Mouse (Mus musculus): ENCODE measurements at regions not wholly inside any gene's neighbourhood (a gene's known extent, or its start where the extent isn't known, plus 50 kb on each side); places are given as distances from the start of the nearest gene placed in this dataset.

DNA sequence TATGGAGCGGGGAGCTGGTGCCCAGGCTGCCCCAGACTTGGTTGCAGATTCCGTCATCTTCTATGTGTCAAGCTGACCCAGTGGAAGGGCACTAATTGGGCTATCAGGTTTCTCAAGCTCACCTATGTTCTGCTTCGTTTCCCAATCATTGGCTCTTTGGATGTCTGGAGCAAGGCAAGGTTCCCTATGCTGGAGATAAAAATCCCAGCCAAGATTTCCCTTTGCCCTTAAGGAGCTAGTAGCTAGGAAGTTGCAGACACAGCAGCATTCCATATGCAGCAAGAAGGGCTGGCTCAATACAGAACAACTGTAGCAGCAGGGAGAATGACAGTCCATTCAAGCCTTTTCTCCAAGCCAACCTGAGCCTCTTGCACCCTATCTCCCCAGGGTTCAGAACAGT lies 159.2 kb upstream of the Zfp706 start:
- no peak for DNase-seq (ENCODE audit: low spot score)

GRCm38 (mm10) chr15:37165887-37166507 lies 158.4 kb upstream of the Zfp706 start:
- DNase-seq (ENCODE audit: low spot score), result no peak

DNA sequence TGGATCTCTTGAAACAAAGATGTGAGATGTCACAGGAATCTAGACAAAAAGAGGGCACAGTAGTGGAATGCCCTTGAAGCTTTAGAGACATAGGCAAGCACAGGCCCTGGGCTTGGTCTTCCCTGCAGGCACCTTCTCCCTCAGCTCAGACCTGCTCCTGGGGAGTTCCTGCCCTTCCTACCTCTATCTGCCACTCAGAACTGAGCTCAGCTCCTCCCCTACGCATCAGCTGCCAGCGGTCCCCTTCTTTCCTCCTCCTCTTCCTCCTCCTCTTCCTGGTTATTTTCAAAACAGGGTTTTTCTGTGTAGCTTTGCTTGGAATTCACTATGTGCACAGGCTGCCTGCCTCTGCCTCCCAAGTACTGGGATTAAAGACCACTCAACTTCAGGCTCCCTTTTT lies 157.6 kb upstream of the Zfp706 start:
- no peak for DNase-seq (ENCODE audit: low spot score)

GRCm38 (mm10) chr15:37164191-37165135 lies 156.9 kb upstream of the Zfp706 start:
- DNase-seq (ENCODE audit: low spot score), result no peak

DNA sequence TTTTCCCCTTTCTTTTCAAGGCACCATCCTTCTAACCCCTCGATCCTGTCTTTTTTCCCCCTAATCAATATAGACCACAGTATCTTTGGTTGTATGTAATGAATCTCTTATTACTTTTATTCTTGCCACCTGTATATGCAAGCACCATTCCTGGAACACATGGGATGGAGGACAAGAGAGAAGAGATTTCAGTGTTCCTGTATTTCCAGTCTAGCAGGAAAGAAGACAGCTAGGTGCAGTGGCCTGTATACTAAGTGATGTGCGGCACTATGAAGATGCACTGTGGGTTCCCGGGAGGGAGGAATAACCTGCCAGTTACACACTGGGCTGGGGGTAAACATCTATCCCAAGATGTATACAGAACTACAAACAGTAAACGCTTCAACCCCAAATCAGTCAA lies 152.4 kb upstream of the Zfp706 start:
- no peak for DNase-seq (ENCODE audit: low spot score)

DNA sequence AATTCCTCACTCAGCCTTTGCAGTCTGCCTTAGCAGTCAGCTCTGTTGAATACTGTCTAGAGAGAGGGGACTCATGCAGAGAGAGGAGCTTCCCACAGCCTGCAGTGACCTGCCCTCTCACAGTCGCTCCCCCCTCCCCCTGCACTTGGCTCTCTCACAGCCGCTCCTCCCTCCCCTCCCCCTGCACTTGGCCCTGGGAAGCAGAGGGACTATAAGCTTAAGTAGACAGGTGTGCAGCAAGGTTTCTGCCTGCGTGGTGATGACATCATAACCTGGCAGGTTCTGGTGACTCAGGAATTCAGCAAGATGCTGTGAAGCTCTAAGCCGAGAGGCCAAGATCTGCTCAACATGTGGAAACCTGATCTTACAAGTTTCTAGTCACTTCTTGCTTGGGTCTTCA lies 151.8 kb upstream of the Zfp706 start:
- no peak for DNase-seq (ENCODE audit: low spot score)

GRCm38 (mm10) chr15:37157386-37157785 lies 149.8 kb upstream of the Zfp706 start:
- DNase-seq (ENCODE audit: low spot score), result no peak

- DNase-seq (ENCODE audit: low spot score), result no peak
These were observed 147.4 kb upstream of the Zfp706 start for GRCm38 (mm10) chr15:37154934-37155333.

GRCm38 (mm10) chr15:37153177-37153576 lies 145.6 kb upstream of the Zfp706 start:
- DNase-seq (ENCODE audit: low spot score), result no peak

GRCm38 (mm10) chr15:37135590-37136164 lies 128.1 kb upstream of the Zfp706 start:
- peak; percentile 67 for DNase-seq (ENCODE audit: low spot score)

- peak; percentile 36 for DNase-seq (ENCODE audit: low spot score)
These were observed 127.5 kb upstream of the Zfp706 start for GRCm38 (mm10) chr15:37134913-37135589.

GRCm38 (mm10) chr15:37134386-37134785 lies 126.8 kb upstream of the Zfp706 start:
- DNase-seq (ENCODE audit: low spot score), result no peak

DNA sequence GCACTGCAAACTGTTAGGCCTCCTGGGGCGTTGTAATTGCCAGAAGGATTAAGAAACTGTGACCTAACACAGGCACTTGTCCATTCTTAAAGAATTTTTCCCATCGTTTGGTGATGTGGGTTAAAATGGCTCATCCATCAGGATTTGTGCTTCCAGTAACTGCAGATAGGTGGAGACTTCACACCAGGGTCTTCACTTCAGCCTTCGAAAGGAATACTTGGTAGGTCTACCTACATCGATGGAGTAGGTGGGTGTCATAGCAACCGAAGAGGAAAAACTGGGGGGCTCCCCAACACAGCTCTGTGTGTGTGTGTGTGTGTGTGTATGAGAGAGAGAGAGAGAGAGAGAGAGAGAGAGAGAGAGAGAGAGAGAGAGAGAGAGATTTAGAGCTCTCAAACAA lies 126.3 kb upstream of the Zfp706 start:
- DNase-seq (ENCODE audit: low spot score), result no peak

DNA sequence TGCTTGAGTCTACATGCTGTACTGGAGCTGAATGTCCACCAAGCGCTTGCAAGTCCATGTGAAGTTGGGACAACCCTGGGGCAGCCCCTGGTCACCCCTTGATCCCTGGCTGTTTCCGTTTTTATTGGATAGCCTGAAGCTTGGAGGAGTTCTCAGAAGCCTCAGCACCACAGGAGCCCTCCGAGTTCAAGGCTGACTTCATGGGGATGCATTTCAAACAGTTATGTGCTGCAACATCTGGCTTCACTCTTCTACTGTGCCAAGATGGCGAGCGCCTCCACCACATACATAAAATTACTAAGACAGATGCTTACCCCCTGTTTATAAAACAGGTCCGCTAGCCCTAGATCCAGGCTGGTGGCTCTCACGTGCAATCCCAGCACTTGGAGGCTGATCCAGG lies 120.1 kb upstream of the Zfp706 start:
- DNase-seq (ENCODE audit: low spot score), result no peak

GRCm38 (mm10) chr15:37127170-37127569 lies 119.6 kb upstream of the Zfp706 start:
- no peak for DNase-seq (ENCODE audit: low spot score)

GRCm38 (mm10) chr15:37125823-37126222 lies 118.2 kb upstream of the Zfp706 start:
- DNase-seq (ENCODE audit: low spot score), result no peak

DNA sequence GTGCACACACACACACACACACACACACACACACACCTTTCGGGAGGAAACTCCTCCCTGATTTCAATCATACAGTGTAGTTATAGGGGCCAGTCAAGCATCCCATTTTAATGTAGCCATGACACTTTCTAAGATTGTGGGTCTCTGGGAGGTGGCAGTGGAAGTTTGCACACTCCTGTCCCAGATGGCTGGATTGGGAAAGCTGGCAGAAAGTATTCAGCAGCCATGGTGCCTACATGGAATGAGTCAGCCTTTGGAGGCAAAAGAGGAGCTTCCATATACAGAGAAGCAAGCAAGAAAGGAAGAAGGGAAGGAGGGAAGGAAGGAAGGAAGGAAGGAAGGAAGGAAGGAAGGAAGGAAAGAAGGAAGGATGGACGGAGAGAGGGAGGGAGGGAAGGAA lies 117.4 kb upstream of the Zfp706 start:
- DNase-seq (ENCODE audit: low spot score), result no peak

DNA sequence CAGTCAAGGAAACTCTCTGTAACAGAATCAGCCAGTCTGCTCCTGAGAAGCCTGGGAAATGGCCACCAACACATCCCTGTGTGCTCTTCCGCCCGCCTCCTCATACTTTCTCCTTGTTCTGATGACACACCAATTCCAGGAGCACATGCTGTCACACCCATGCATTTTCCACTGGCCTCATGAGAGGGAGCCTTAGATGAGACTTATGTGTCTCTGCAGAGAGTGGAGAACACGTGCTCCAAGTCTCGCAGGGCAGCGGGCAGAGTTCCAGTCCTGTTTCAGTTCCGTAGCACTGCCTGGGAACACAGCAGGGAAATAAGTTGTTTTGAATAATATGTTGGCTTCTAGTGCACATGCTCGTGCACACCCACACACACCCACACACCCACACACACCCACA lies 116.7 kb upstream of the Zfp706 start:
- no peak for DNase-seq (ENCODE audit: low spot score)

GRCm38 (mm10) chr15:37120381-37120780 lies 112.8 kb upstream of the Zfp706 start:
- DNase-seq (ENCODE audit: low spot score), result peak; percentile 80

- peak; percentile 58 for DNase-seq (ENCODE audit: low spot score)
These were observed 106.5 kb upstream of the Zfp706 start for GRCm38 (mm10) chr15:37114119-37114518.

GRCm38 (mm10) chr15:37110462-37110861 lies 102.9 kb upstream of the Zfp706 start:
- no peak for DNase-seq (ENCODE audit: low spot score)

GRCm38 (mm10) chr15:37102035-37102555 lies 94.5 kb upstream of the Zfp706 start:
- DNase-seq (ENCODE audit: low spot score), result no peak

Data from urinary bladder, adult 2 months (tissue).